Mouse (Mus musculus) kidney, embryonic 14.5 days (tissue): ENCODE measurements around the gene Rwdd1. TPM values are rescaled to one million over a fixed set of nuclear protein-coding genes. Genes with fewer than 3 reads are reported as not detected.

Experiments
- polyA plus RNA-seq: library from polyadenylated mRNA; unstranded; fragments of >200 nt; fragmentation: Nextera tagmentation; extraction: Ambion mirVana; gene quantifications from 2 replicates; pipeline ENCODE4 v1.2.1, GENCODE M21; 2014

The Rwdd1 gene
- polyA plus RNA-seq, 1 experiment from 2014 or later, result 145 TPM

Other genes with a start within 250 kb of the Rwdd1 start
- gene Sult3a2, start 232.9 kb downstream of the Rwdd1 start, polyA plus RNA-seq, result not detected in 2 replicates
- gene Sult3a1, start 161.9 kb downstream of the Rwdd1 start, polyA plus RNA-seq, result not detected in 2 replicates
- gene Rsph4a, start 114.5 kb downstream of the Rwdd1 start, polyA plus RNA-seq, result 0.06 TPM in 1 of 2 replicates, not detected in the other
- 23.2 and 24.8 TPM in 2 replicates for gene Zup1, start 68.4 kb downstream of the Rwdd1 start, polyA plus RNA-seq
- not detected in 2 replicates for gene Trappc3l, start 18.0 kb upstream of the Rwdd1 start, polyA plus RNA-seq
- gene Calhm4, start 24.7 kb upstream of the Rwdd1 start, polyA plus RNA-seq, result not detected in 2 replicates
- 0.19 and 0.30 TPM in 2 replicates for gene Calhm5, start 76.9 kb upstream of the Rwdd1 start, polyA plus RNA-seq
- gene Calhm6, start 108.4 kb upstream of the Rwdd1 start, polyA plus RNA-seq, result 0.89 and 1.7 TPM in 2 replicates
- gene Dse, start 188.1 kb upstream of the Rwdd1 start, polyA plus RNA-seq, result 12.8 and 24.1 TPM in 2 replicates